Mouse (Mus musculus) C2C12 (cell line): ENCODE measurements around the gene Tgif1. TPM values are rescaled to one million over a fixed set of nuclear protein-coding genes. Genes with fewer than 3 reads are reported as not detected.
"Not testable (repeated sequence)": the region's sequence is repeated elsewhere in the genome, so short reads cannot be mapped to it uniquely, and the experiment has no call there.

Experiments
- H3K27me3 ChIP-seq: one replicate; pipeline ENCODE4 v1.6.1; 2011; ENCODE audit not compliant: control insufficient read depth, insufficient read depth, insufficient read length
- H3K36me3 ChIP-seq: one replicate; pipeline ENCODE4 v1.6.1; 2011; ENCODE audit not compliant: control insufficient read depth, insufficient read depth
- H3K4me3 ChIP-seq: one replicate; pipeline ENCODE4 v1.5.1; 2011; ENCODE audit warnings: mild to moderate bottlenecking, control low read depth; ENCODE audit not compliant: poor library complexity, insufficient read depth, severe bottlenecking
- H3K79me2 ChIP-seq: one replicate; pipeline ENCODE4 v1.6.1; 2011; ENCODE audit not compliant: control insufficient read depth, insufficient read depth
- H3K79me3 ChIP-seq: one replicate; pipeline ENCODE4 v1.6.1; 2011; ENCODE audit warnings: low read depth, control low read depth
- H3ac ChIP-seq: one replicate; pipeline ENCODE3; 2011; ENCODE audit warnings: low read depth; ENCODE audit not compliant: control insufficient read depth, insufficient read length
- CEBPB ChIP-seq: IDR thresholded peaks from one replicate; pipeline ENCODE4 v1.6.1; 2011; ENCODE audit warnings: low read depth, mild to moderate bottlenecking, control low read depth, moderate library complexity
- CTCF ChIP-seq: IDR thresholded peaks from one replicate; pipeline ENCODE4 v1.5.1; 2011; ENCODE audit not compliant: control insufficient read depth, insufficient read depth, insufficient read length
- FOSL1 ChIP-seq: IDR thresholded peaks from one replicate; pipeline ENCODE4 v1.8.0; 2011; ENCODE audit warnings: mild to moderate bottlenecking, low read length; ENCODE audit not compliant: poor library complexity, insufficient read depth, severe bottlenecking
- MAX ChIP-seq: IDR thresholded peaks from one replicate; pipeline ENCODE4 v1.6.1; 2011; ENCODE audit warnings: mild to moderate bottlenecking, control low read depth
- MYOD1 ChIP-seq: IDR thresholded peaks from one replicate; pipeline ENCODE4 v1.6.1; 2011; ENCODE audit warnings: low read depth; ENCODE audit not compliant: control insufficient read depth, insufficient read length
- MYOG ChIP-seq: IDR thresholded peaks from one replicate; pipeline ENCODE4 v1.6.1; 2011; ENCODE audit not compliant: control insufficient read depth, insufficient read length; ENCODE audit errors: extremely low read depth
- USF1 ChIP-seq: IDR thresholded peaks from one replicate; pipeline ENCODE4 v1.6.1; 2011; ENCODE audit warnings: low read depth, mild to moderate bottlenecking, control low read depth, moderate library complexity
- polyA plus RNA-seq: library from polyadenylated mRNA; unstranded; fragments of >200 nt; fragmentation: generic; extraction: Trizol; gene quantifications from one replicate; pipeline ENCODE4 v1.2.1, GENCODE M21; 2012; ENCODE audit warnings: missing spikeins

Tgif1 gene
- polyA plus RNA-seq, 1 experiment = 46.7 TPM

- H3K79me2 ChIP-seq = no peaks in the 10 kb centered on the region
- H3K79me3 ChIP-seq = no peaks in the 10 kb centered on the region
- no peak overlapping the region for H3ac ChIP-seq
- TF ChIP-seq CEBPB = no peak
- TF ChIP-seq CTCF = no peak
- TF ChIP-seq MYOD1 = no peak
- TF ChIP-seq MYOG = no peak
- no peak for TF ChIP-seq USF1
- TF ChIP-seq FOSL1 = no peak
- TF ChIP-seq MAX = no peak
- H3K36me3 ChIP-seq = no peaks in the 10 kb centered on the region
- H3K27me3 ChIP-seq = no peaks in the 10 kb centered on the region
- H3K4me3 ChIP-seq = no peak overlapping the region
Measured at GRCm38 (mm10) chr17:70829217-70829616, 24.1 kb downstream of the Tgif1 start.

- Histone ChIP-seq H3K27me3 (no peaks in the 10 kb centered on the region), H3ac (no peak overlapping the region), H3K4me3 (no peak overlapping the region), H3K36me3 (no peaks in the 10 kb centered on the region), H3K79me2 (no peaks in the 10 kb centered on the region), H3K79me3 (no peaks in the 10 kb centered on the region)
- TF ChIP-seq USF1 (no peak), MAX (no peak), CEBPB (no peak), CTCF (no peak), MYOD1 (no peak), MYOG (no peak), FOSL1 (no peak)
Measured at GRCm38 (mm10) chr17:70828569-70828968, 24.8 kb downstream of the Tgif1 start.

- Histone ChIP-seq H3K79me2 (no peaks in the 10 kb centered on the region), H3K79me3 (no peaks in the 10 kb centered on the region), H3ac (no peak overlapping the region), H3K27me3 (no peaks in the 10 kb centered on the region), H3K36me3 (no peaks in the 10 kb centered on the region), H3K4me3 (no peak overlapping the region)
- TF ChIP-seq FOSL1 (no peak), MYOG (no peak), CTCF (no peak), USF1 (no peak), MAX (no peak), MYOD1 (no peak)
Measured at GRCm38 (mm10) chr17:70828180-70828528, 25.2 kb downstream of the Tgif1 start.

GRCm38 (mm10) chr17:70827463-70828179 is 25.7 kb downstream of the Tgif1 start:
- H3ac ChIP-seq, H3K79me2 ChIP-seq, H3K4me3 ChIP-seq, H3K36me3 ChIP-seq, H3K27me3 ChIP-seq, H3K79me3 ChIP-seq: not testable (repeated sequence)

- TF ChIP-seq MYOD1 (no peak), MAX (no peak), MYOG (no peak), USF1 (no peak), CTCF (no peak), CEBPB (no peak), FOSL1 (no peak)
- Histone ChIP-seq H3K27me3 (no peaks in the 10 kb centered on the region), H3K79me3 (no peaks in the 10 kb centered on the region), H3K4me3 (no peak overlapping the region), H3ac (no peak overlapping the region), H3K79me2 (no peaks in the 10 kb centered on the region), H3K36me3 (no peaks in the 10 kb centered on the region)
Measured at GRCm38 (mm10) chr17:70826227-70826626, 27.1 kb downstream of the Tgif1 start.

GRCm38 (mm10) chr17:70823083-70823482 is 30.3 kb downstream of the Tgif1 start:
- Histone ChIP-seq H3K27me3 (no peaks in the 10 kb centered on the region), H3K79me3 (no peaks in the 10 kb centered on the region), H3K36me3 (no peaks in the 10 kb centered on the region), H3K79me2 (no peaks in the 10 kb centered on the region), H3ac (no peak overlapping the region), H3K4me3 (no peak overlapping the region)
- TF ChIP-seq CEBPB (no peak), CTCF (no peak), USF1 (no peak), FOSL1 (no peak), MYOG (no peak), MAX (no peak), MYOD1 (no peak)
